Mouse (Mus musculus): ENCODE measurements around the gene Tppp3.
A peak's percentile ranks its signal among the peaks of the same experiment; 100 is the strongest.

Gene Tppp3

GRCm38 (mm10) chr8:105484392-105484791 is 13.1 kb upstream of the Tppp3 start:
- DNase-seq (ENCODE audit: low spot score) = peak; percentile 88

GRCm38 (mm10) chr8:105484030-105484368 is 12.7 kb upstream of the Tppp3 start:
- DNase-seq (ENCODE audit: low spot score) = no peak

GRCm38 (mm10) chr8:105483212-105484029 is 12.1 kb upstream of the Tppp3 start:
- peak; percentile 83 for DNase-seq (ENCODE audit: low spot score)

- no peak for DNase-seq (ENCODE audit: low spot score)
Observed at GRCm38 (mm10) chr8:105482123-105482522, 10.8 kb upstream of the Tppp3 start.

GRCm38 (mm10) chr8:105481453-105481852 is 10.1 kb upstream of the Tppp3 start:
- peak; percentile 75 for DNase-seq (ENCODE audit: low spot score)

GRCm38 (mm10) chr8:105481013-105481412 is 9.7 kb upstream of the Tppp3 start:
- no peak for DNase-seq (ENCODE audit: low spot score)

- no peak for DNase-seq (ENCODE audit: low spot score)
Observed at GRCm38 (mm10) chr8:105477792-105478191, 6.5 kb upstream of the Tppp3 start.

GRCm38 (mm10) chr8:105476628-105477413 is 5.5 kb upstream of the Tppp3 start:
- DNase-seq (ENCODE audit: low spot score) = peak; percentile 83

- no peak for DNase-seq (ENCODE audit: low spot score)
Observed at GRCm38 (mm10) chr8:105476161-105476560, 4.8 kb upstream of the Tppp3 start.

GRCm38 (mm10) chr8:105475742-105476141 is 4.4 kb upstream of the Tppp3 start:
- no peak for DNase-seq (ENCODE audit: low spot score)

- peak; percentile 69 for DNase-seq (ENCODE audit: low spot score)
Observed at GRCm38 (mm10) chr8:105475254-105475653, 3.9 kb upstream of the Tppp3 start.

- no peak for DNase-seq (ENCODE audit: low spot score)
Observed at GRCm38 (mm10) chr8:105474680-105475079, 3.4 kb upstream of the Tppp3 start.

GRCm38 (mm10) chr8:105473816-105474606 is 2.7 kb upstream of the Tppp3 start:
- DNase-seq (ENCODE audit: low spot score) = peak; percentile 46

- no peak for DNase-seq (ENCODE audit: low spot score)
Observed at GRCm38 (mm10) chr8:105472983-105473382, 1.7 kb upstream of the Tppp3 start.

GRCm38 (mm10) chr8:105472414-105472932 is 1.1 kb upstream of the Tppp3 start:
- peak; percentile 52 for DNase-seq (ENCODE audit: low spot score)

- no peak for DNase-seq (ENCODE audit: low spot score)
Observed at GRCm38 (mm10) chr8:105470681-105471313, 529 bp downstream of the Tppp3 start.

- no peak for DNase-seq (ENCODE audit: low spot score)
Observed at GRCm38 (mm10) chr8:105470262-105470661, 1.1 kb downstream of the Tppp3 start.

- no peak for DNase-seq (ENCODE audit: low spot score)
Observed at GRCm38 (mm10) chr8:105469816-105470215, 1.5 kb downstream of the Tppp3 start.

- DNase-seq (ENCODE audit: low spot score) = peak; percentile 80
Observed at GRCm38 (mm10) chr8:105469041-105469695, 2.2 kb downstream of the Tppp3 start.

GRCm38 (mm10) chr8:105468002-105468720 is 3.2 kb downstream of the Tppp3 start:
- DNase-seq (ENCODE audit: low spot score) = peak; percentile 53

Measured in testis, postnatal 10 days (tissue).